Mouse (Mus musculus): ENCODE data around the gene Cdh15.

GRCm38 (mm10) chr8:122849152-122849910 is 1.6 kb downstream of the Cdh15 start:
- TF ChIP-seq ZNF384 (IDR thresholded peaks at IDR 0.05; ENCODE audit: low read depth, low read length) = no peak
- TF ChIP-seq HCFC1 (IDR thresholded peaks at IDR 0.05; ENCODE audit: borderline replicate concordance, insufficient read depth, low read length) = no peak
- no peak for TF ChIP-seq CHD2 (IDR thresholded peaks at IDR 0.05; ENCODE audit: low read depth, low read length)
- no peak for TF ChIP-seq ZC3H11A (IDR thresholded peaks at IDR 0.05; ENCODE audit: borderline replicate concordance, low read depth, low read length)
